Mouse (Mus musculus): Measurements from ENCODE around the gene Cbln1. TPM values are rescaled to one million over a fixed set of nuclear protein-coding genes. Genes with fewer than 3 reads are reported as not detected.
A peak's percentile ranks its signal among the peaks of the same experiment; 100 is the strongest.

Cbln1 gene
- under 1 TPM in 1 of 2 experiments, not detected in 1; 0.16 TPM for total RNA-seq (2021)
- long read RNA-seq, experiment 1 = 0 reads
- long read RNA-seq, experiment 2 = 0 reads

- peak; percentile 80 for DNase-seq
These were observed at the start of gene Cbln1 for GRCm38 (mm10) chr8:87472271-87473236. TSS of gene Cbln1 (minus strand) at chr8:87472609.

- DNase-seq = no peak
These were observed 44.7 kb upstream of the Cbln1 start for GRCm38 (mm10) chr8:87517132-87517531.

GRCm38 (mm10) chr8:87513796-87514195 is 41.4 kb upstream of the Cbln1 start:
- DNase-seq = no peak

DNA sequence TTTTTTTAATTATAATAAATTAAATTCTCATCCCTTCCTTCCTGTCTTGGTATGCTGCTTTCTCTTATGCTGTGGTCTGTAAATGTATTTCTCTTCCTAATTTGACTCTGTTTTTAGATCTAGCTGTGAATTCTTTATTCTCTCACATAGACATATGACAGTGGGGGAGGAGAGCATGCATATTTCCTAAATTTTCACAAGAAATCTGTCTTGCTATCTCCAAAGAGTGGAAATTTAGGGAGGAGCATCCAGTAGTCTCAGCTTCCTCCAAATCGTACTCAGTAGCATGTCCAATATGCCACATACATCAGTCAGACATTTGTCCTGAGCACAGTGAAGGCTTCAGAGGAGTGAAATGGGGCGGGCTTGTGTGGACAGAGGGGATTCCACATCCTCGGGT is 40.9 kb upstream of the Cbln1 start:
- DNase-seq = no peak

DNA sequence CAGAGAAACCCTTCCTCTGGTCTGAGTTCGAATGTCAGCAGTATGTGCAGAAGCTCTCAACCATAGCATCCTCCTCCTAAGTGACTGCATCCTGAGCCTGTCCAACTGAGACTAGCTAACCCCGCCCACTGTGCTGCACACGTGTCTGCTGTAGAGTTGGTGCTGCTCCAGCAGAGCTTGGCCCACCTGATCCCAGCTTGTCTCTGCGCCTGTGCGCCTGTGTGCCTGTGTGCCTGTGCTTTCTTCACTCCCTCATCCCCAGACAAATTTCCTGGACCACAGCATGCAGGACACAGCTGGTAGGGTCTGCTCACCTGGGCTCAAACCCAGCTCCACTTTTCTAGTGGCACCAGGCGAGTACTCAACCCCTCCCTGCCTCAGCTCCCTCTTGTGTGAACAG is 40.2 kb upstream of the Cbln1 start:
- DNase-seq = no peak

GRCm38 (mm10) chr8:87507046-87507445 is 34.6 kb upstream of the Cbln1 start:
- no peak for DNase-seq

DNA sequence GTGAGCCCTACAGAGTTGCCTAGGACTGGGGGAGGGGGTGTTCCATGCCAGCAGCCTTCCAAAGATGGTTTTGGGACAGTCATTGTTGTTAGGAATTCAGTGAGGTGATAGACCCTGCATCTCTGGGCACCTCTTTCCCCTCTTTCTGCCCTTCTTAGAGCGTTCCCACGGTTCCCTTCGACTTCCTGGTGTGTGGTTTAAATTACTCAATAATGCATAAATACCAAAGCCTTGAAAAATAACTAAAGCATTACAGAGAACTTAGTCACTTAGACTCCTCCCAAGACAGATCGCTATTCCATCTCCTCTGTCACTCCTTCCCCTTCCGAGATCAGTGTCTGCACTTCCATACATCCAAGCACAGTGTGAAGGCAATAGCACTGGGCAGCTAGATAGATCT is 32.0 kb upstream of the Cbln1 start:
- DNase-seq = no peak

GRCm38 (mm10) chr8:87502684-87503083 is 30.3 kb upstream of the Cbln1 start:
- no peak for DNase-seq

- no peak for DNase-seq
These were observed 25.2 kb upstream of the Cbln1 start for GRCm38 (mm10) chr8:87497641-87498040.

DNA sequence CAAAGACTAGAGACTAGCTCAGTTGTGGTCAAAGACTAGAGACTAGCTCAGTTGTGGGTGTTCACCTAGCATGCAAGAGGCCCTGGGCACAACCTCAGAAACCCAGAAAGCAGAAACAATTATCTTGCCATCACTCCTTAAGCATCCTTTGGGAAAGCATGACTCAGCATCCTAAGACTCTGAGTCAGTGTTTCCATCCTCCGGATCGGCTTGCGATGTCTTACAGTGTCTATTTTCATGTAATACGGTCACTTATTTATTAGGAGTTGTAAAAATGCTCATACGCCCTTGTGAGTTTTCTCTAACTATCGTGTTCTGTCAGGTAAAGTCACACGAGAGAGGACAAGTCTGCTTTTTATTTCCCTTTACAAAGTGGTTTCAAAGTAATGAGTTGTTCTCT is 24.1 kb upstream of the Cbln1 start:
- DNase-seq = no peak

GRCm38 (mm10) chr8:87494862-87495261 is 22.5 kb upstream of the Cbln1 start:
- no peak for DNase-seq

GRCm38 (mm10) chr8:87489841-87490415 is 17.5 kb upstream of the Cbln1 start:
- DNase-seq = no peak

DNA sequence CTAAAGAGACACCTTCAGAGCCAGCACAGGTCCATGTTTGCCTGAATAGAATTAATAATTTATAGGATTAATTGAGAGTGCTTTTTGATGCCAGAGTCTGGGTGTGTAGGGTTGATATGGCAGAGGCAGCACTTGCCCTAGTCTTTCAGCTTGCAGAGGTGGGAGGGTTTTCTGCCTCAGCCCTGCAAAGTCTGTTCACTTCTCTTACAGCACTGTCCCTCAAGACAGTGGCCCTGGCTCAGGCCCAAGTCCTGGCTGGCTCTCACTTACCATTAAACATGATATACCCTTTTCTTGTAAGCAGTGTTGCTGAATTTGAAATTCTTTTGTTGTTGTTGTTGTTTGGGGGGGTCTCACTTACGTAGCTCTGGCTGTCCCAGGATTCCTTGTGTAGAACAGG is 9.0 kb upstream of the Cbln1 start:
- DNase-seq = no peak

- DNase-seq = no peak
These were observed 5.8 kb upstream of the Cbln1 start for GRCm38 (mm10) chr8:87478221-87478620.

DNA sequence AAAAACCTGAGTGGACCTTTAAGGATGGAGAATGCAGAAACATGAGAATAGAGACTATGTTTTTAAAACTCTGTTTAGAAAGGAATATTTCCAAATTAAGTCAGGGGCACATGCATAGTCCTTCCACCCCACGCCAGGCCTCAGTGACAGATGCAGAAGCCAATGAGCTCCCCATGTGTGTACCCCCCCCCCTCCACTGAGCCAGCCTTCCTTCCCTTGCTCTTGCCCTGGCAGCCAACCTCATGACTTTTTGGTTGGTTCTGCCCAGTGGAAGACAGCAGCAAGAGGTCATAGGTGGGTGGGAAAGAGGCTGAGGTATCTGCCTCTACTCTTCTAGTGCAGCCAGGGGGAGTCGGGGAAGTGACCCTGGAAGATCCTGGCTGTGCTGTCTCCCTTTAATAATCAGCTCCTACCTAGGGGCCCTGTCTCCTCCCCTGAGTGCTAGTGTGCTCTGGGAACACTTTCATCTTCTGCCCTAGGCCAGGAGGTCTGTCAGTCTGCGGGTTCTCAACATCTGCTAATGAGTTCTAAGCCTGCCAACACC is 4.8 kb upstream of the Cbln1 start:
- no peak for DNase-seq

GRCm38 (mm10) chr8:87475551-87475950 is 3.1 kb upstream of the Cbln1 start:
- no peak for DNase-seq

GRCm38 (mm10) chr8:87474379-87474778 is 2.0 kb upstream of the Cbln1 start:
- no peak for DNase-seq

- DNase-seq = no peak
These were observed 1.5 kb upstream of the Cbln1 start for GRCm38 (mm10) chr8:87473940-87474339.

GRCm38 (mm10) chr8:87473314-87473713 is 905 bp upstream of the Cbln1 start:
- no peak for DNase-seq

DNA sequence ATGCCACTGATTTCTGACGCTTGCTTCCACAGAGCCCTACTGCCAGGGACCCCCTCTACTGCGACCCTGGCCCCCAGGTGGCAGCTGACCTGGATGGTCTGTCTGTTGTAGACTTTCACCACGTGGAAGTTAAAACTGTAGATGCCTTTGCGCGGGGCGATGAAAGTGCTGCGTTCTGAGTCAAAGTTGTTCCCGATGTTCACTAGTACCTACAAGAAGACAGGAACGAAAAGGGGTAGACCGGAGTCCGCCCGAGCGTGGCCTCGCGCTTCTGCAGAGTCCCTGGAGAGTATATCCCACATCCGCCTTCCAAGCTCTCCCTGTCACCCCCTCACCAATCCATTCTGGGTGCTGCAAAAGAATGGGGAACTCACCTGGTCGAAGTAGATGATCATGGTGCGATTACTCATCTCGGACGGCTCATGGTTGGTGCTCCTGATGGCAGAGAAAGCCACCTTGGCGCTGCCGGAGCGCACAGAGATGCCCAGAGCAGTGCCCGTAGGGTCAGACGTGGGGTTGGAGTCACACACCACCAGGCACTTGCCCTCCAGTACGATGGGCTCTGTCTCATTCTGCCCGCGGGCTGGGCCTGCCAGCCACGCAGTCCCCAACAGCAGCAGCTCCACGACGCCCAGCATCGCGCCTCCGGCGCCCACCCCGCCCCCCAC is 672 bp downstream of the Cbln1 start:
- no peak for DNase-seq

GRCm38 (mm10) chr8:87470834-87471602 is 1.4 kb downstream of the Cbln1 start:
- DNase-seq = no peak

All from gastrocnemius, postnatal 25 days (tissue).